Mouse (Mus musculus): ENCODE measurements around the gene Dynlt1b. TPM values are rescaled to one million over a fixed set of nuclear protein-coding genes. Genes with fewer than 3 reads are reported as not detected.

Gene Dynlt1b
- polyA plus RNA-seq (2012; ENCODE audit: low replicate concordance): 27.0 and 37.6 TPM in 2 replicates

GRCm38 (mm10) chr17:6429945-6430344 lies at the start of gene Dynlt1b:
Gene Dynlt1b (plus strand): TSS chr17:6430112.

Other genes starting within 250 kb of the Dynlt1b start
- gene Tmem181a, start 173.3 kb upstream of the Dynlt1b start, polyA plus RNA-seq (2012; ENCODE audit: low replicate concordance): 4.9 and 9.4 TPM in 2 replicates
- gene Dynlt1a, start 112.6 kb upstream of the Dynlt1b start, polyA plus RNA-seq (2012; ENCODE audit: low replicate concordance): 0.36 and 0.86 TPM in 2 replicates
- gene Dynlt1c, start 171.6 kb downstream of the Dynlt1b start, polyA plus RNA-seq (2012; ENCODE audit: low replicate concordance): 3.7 and 6.6 TPM in 2 replicates
- gene Dynlt1f, start 225.8 kb downstream of the Dynlt1b start, polyA plus RNA-seq (2012; ENCODE audit: low replicate concordance): 4.8 and 8.1 TPM in 2 replicates
- 1.6 and 2.4 TPM in 2 replicates for gene Sytl3, start 229.0 kb downstream of the Dynlt1b start, polyA plus RNA-seq (2012; ENCODE audit: low replicate concordance)